7 mouse cellular contexts compared by ENCODE assay signal in genomic region chr1:172206141-172206917, GRCm38 (mm10). TPM values are rescaled to one million over a fixed set of nuclear protein-coding genes. Genes with fewer than 3 reads are reported as not detected.
DNase-seq lines count a peak whose midpoint lies in the region; ATAC-seq and TF ChIP-seq lines count a peak whose summit lies in the region.

Pea15a (minus strand) TSS chr1:172206804.

- ATAC-seq in limb, embryonic 13.5 days (ENCODE audit: low FRiP score, low read depth): peak; percentile 75
- peak; percentile 79 for ATAC-seq in midbrain, embryonic 14.5 days (ENCODE audit: low FRiP score, low TSS enrichment)

- intact Hi-C loops in heart, adult 2 months (cut with DNase I): no loop called here

- 0 out of 2 replicates have a peak, but pooled peaks have one; percentile 9 for TF ChIP-seq EP300 in heart, adult 2 months (IDR thresholded peaks at IDR 0.05; ENCODE audit: insufficient read depth, low read depth, low read length)

- TF ChIP-seq POLR2A in heart, adult 2 months (IDR thresholded peaks at IDR 0.05; ENCODE audit: insufficient read depth, low read depth, low read length): peak; percentile 70
- peak; percentile 63 for TF ChIP-seq POLR2A in kidney, adult 2 months (IDR thresholded peaks at IDR 0.05; ENCODE audit: low read depth, low read length)
- TF ChIP-seq POLR2A in spleen, adult 2 months (IDR thresholded peaks at IDR 0.05; ENCODE audit: low read depth, low read length): no peak; the same call in 1 of the 2 replicates

- DNase-seq in adrenal gland, adult 8-10 months: peak; percentile 78
- DNase-seq in embryonic facial prominence, embryonic 10.5 days (ENCODE audit: low spot score): peak; percentile 91
- DNase-seq in heart, adult 2 months: peak; percentile 92
- peak; percentile 90 for DNase-seq in kidney, adult 2 months
- peak; percentile 88 for DNase-seq in midbrain, embryonic 14.5 days
- peak; percentile 25 to 69 for DNase-seq in spleen, adult 2 months (ENCODE audit: low read depth in 1 of 2, low spot score in 2 of 2)

- H3K27ac ChIP-seq in embryonic facial prominence, embryonic 10.5 days (replicated peaks): peak within 1 kb of the TSS; percentile 93
- peak within 1 kb of the TSS; percentile 97 for H3K27ac ChIP-seq in heart, adult 2 months
- peak within 1 kb of the TSS; percentile 62 for H3K27ac ChIP-seq in kidney, adult 2 months (ENCODE audit: insufficient read depth, low read depth, low read length)
- peak within 1 kb of the TSS; percentile 81 for H3K27ac ChIP-seq in limb, embryonic 13.5 days
- peak within 1 kb of the TSS; percentile 91 for H3K27ac ChIP-seq in midbrain, embryonic 14.5 days (replicated peaks; ENCODE audit: low read depth, low read length)
- peak within 1 kb of the TSS; percentile 75 for H3K27ac ChIP-seq in spleen, adult 2 months (ENCODE audit: insufficient read depth, low read length)

- peaks cover 2% of the 10 kb centered on the region for H3K79me2 ChIP-seq in heart, adult 2 months (replicated peaks; ENCODE audit: control insufficient read depth, insufficient read depth, low read length)

- H3K9ac ChIP-seq in heart, adult 2 months (ENCODE audit: low read depth, low read length): peak within 1 kb of the TSS; percentile 97
- peak within 1 kb of the TSS; percentile 86 for H3K9ac ChIP-seq in limb, embryonic 13.5 days
- H3K9ac ChIP-seq in midbrain, embryonic 14.5 days (replicated peaks; ENCODE audit: low read length): peak within 1 kb of the TSS; percentile 98

- no peaks in the 10 kb centered on the region for H3K27me3 ChIP-seq in embryonic facial prominence, embryonic 10.5 days (replicated peaks; ENCODE audit: low read depth, poor library complexity, severe bottlenecking)
- no peaks in the 10 kb centered on the region; the same call in 1 of the 2 replicates for H3K27me3 ChIP-seq in heart, adult 2 months (ENCODE audit: control insufficient read depth, insufficient read depth, low read length)
- H3K27me3 ChIP-seq in kidney, adult 2 months (replicated peaks; ENCODE audit: control insufficient read depth, insufficient read depth, low read length): no peaks in the 10 kb centered on the region
- H3K27me3 ChIP-seq in limb, embryonic 13.5 days: no peaks in the 10 kb centered on the region
- H3K27me3 ChIP-seq in midbrain, embryonic 14.5 days (ENCODE audit: control insufficient read depth, insufficient read depth, low read length): no peaks in the 10 kb centered on the region
- no peaks in the 10 kb centered on the region for H3K27me3 ChIP-seq in spleen, adult 2 months (ENCODE audit: control insufficient read depth, insufficient read depth, low read length)

- H3K36me3 ChIP-seq in embryonic facial prominence, embryonic 10.5 days (replicated peaks): peaks cover 9% of the 10 kb centered on the region
- H3K36me3 ChIP-seq in heart, adult 2 months (ENCODE audit: control insufficient read depth, insufficient read depth, low read length): peaks cover 8% of the 10 kb centered on the region; the same call in 1 of the 2 replicates
- no peaks in the 10 kb centered on the region for H3K36me3 ChIP-seq in kidney, adult 2 months (ENCODE audit: control insufficient read depth, insufficient read depth, low read length)
- peaks cover 18% of the 10 kb centered on the region for H3K36me3 ChIP-seq in limb, embryonic 13.5 days
- H3K36me3 ChIP-seq in midbrain, embryonic 14.5 days (ENCODE audit: control insufficient read depth, insufficient read depth, low read length): no peaks in the 10 kb centered on the region
- H3K36me3 ChIP-seq in spleen, adult 2 months (ENCODE audit: control insufficient read depth, insufficient read depth, low read length): no peaks in the 10 kb centered on the region; the same call in 1 of the 2 replicates

- peak within 1 kb of the TSS; percentile 82 for H3K4me2 ChIP-seq in limb, embryonic 13.5 days (replicated peaks)
- H3K4me2 ChIP-seq in midbrain, embryonic 14.5 days (ENCODE audit: low read length): peak within 1 kb of the TSS; percentile 81

- no peaks in the 10 kb centered on the region for H3K9me3 ChIP-seq in embryonic facial prominence, embryonic 10.5 days
- no peaks in the 10 kb centered on the region for H3K9me3 ChIP-seq in limb, embryonic 13.5 days
- H3K9me3 ChIP-seq in midbrain, embryonic 14.5 days (ENCODE audit: control insufficient read depth, low read length): no peaks in the 10 kb centered on the region

- TF ChIP-seq CTCF in heart, adult 2 months (IDR thresholded peaks at IDR 0.05): no peak
- TF ChIP-seq CTCF in kidney, adult 2 months (conservative IDR thresholded peaks at IDR 0.05; ENCODE audit: insufficient read depth, insufficient read length, low read depth, low read length): no peak
- TF ChIP-seq CTCF in spleen, adult 2 months (IDR thresholded peaks at IDR 0.05; ENCODE audit: extremely low read depth, insufficient read depth, insufficient read length, insufficient replicate concordance): no peak

- WGBS in embryonic facial prominence, embryonic 10.5 days: under 1% methylated on average over 40 of the region's 40 CpGs
- WGBS in heart, adult 2 months: under 1% methylated on average over 40 of the region's 40 CpGs
- 1% methylated on average over 38 of the region's 40 CpGs for WGBS in kidney, adult 2 months
- WGBS in limb, embryonic 13.5 days: under 1% methylated on average over 38 of the region's 40 CpGs
- under 1% methylated on average over 39 of the region's 40 CpGs for WGBS in midbrain, embryonic 14.5 days
- WGBS in spleen, adult 2 months: 2% methylated on average over 38 of the region's 40 CpGs

- peaks cover 64% of the 10 kb centered on the region for H3K4me1 ChIP-seq in embryonic facial prominence, embryonic 10.5 days
- H3K4me1 ChIP-seq in heart, adult 2 months (ENCODE audit: control insufficient read depth, insufficient read depth, low read length): peaks cover 30% of the 10 kb centered on the region
- peaks cover 31% of the 10 kb centered on the region for H3K4me1 ChIP-seq in kidney, adult 2 months (ENCODE audit: control insufficient read depth, insufficient read depth, low read length)
- peaks cover 60% of the 10 kb centered on the region for H3K4me1 ChIP-seq in limb, embryonic 13.5 days
- H3K4me1 ChIP-seq in midbrain, embryonic 14.5 days (ENCODE audit: control insufficient read depth, insufficient read depth, low read length): peaks cover 53% of the 10 kb centered on the region
- H3K4me1 ChIP-seq in spleen, adult 2 months (ENCODE audit: control insufficient read depth, insufficient read depth, insufficient read length): peaks cover 4% of the 10 kb centered on the region; the same call in 1 of the 2 replicates

- H3K4me3 ChIP-seq in embryonic facial prominence, embryonic 10.5 days: peak within 1 kb of the TSS; percentile 82
- H3K4me3 ChIP-seq in heart, adult 2 months: peak within 1 kb of the TSS; percentile 95
- peak within 1 kb of the TSS; percentile 60 for H3K4me3 ChIP-seq in kidney, adult 2 months (ENCODE audit: insufficient read depth, low read depth, low read length)
- peak within 1 kb of the TSS; percentile 68 for H3K4me3 ChIP-seq in limb, embryonic 13.5 days
- H3K4me3 ChIP-seq in midbrain, embryonic 14.5 days (replicated peaks; ENCODE audit: low read depth, low read length): peak within 1 kb of the TSS; percentile 80
- H3K4me3 ChIP-seq in spleen, adult 2 months (ENCODE audit: extremely low read depth, insufficient read depth, insufficient read length): peak within 1 kb of the TSS; percentile 83

RNA-seq across cellular contexts. Expression of gene Pea15a, which starts in this region (rescaled TPM):
- 10 to 100 TPM; 48.4 to 89.7 (median 63.1) TPM for total RNA-seq in adrenal gland, adult 8-10 months (2022)
- polyA plus RNA-seq in embryonic facial prominence, embryonic 10.5 days (2016; fragmentation: Nextera tagmentation; extraction: Ambion mirVana): 123 and 138 TPM in 2 replicates
- total RNA-seq in heart, adult 2 months (2021): 10 to 100 TPM; 52.2 to 69.8 TPM
- polyA plus RNA-seq in heart, adult 2 months (2012; rRNA removed): 56.8 and 101 TPM in 2 replicates
- 52.1 and 58.7 TPM in 2 replicates for polyA plus RNA-seq in kidney, adult 2 months (2012; rRNA removed)
- 108 and 113 TPM in 2 replicates for polyA plus RNA-seq in limb, embryonic 13.5 days (2015; fragmentation: Nextera tagmentation; extraction: Ambion mirVana)
- 314 and 385 TPM in 2 replicates for polyA plus RNA-seq in midbrain, embryonic 14.5 days (2014; fragmentation: Nextera tagmentation; extraction: Ambion mirVana)
- 32.4 and 33.5 TPM in 2 replicates for polyA plus RNA-seq in spleen, adult 2 months (2012; rRNA removed)

Comparison
In these comparisons a context has a peak if more than half of its experiments do, and no peak if none do; other contexts are left out.
1. Peak in every context shown above with its lines: DNase-seq, ATAC-seq, H3K4me3 ChIP-seq and H3K27ac ChIP-seq.